Mouse (Mus musculus) T-cell, adult 2 months (primary cell): ENCODE measurements at regions not wholly inside any gene's neighbourhood (a gene's known extent, or its start where the extent isn't known, plus 50 kb on each side); places are given as distances from the start of the nearest gene placed in this dataset.

Experiments used
- DNase-seq: peaks from one replicate; pipeline ENCODE4 v3.0.0; 2022; ENCODE audit warnings: low spot score

GRCm38 (mm10) chr4:33552856-33553255 lies 242.7 kb downstream of the Rngtt start:
- no peak for DNase-seq

- no peak for DNase-seq
Observed at GRCm38 (mm10) chr4:33554606-33555005, 244.5 kb downstream of the Rngtt start.

- no peak for DNase-seq
Observed at GRCm38 (mm10) chr4:33555231-33555933, 245.3 kb downstream of the Rngtt start.

- no peak for DNase-seq
Observed at GRCm38 (mm10) chr4:33555966-33556365, 245.9 kb downstream of the Rngtt start.

GRCm38 (mm10) chr4:33556661-33557540 lies 246.8 kb downstream of the Rngtt start:
- peak; percentile 10 for DNase-seq

GRCm38 (mm10) chr4:33570274-33570673 lies 260.2 kb downstream of the Rngtt start:
- no peak for DNase-seq

- DNase-seq: no peak
Observed at GRCm38 (mm10) chr4:33571351-33571750, 261.2 kb downstream of the Rngtt start.

- DNase-seq: no peak
Observed at GRCm38 (mm10) chr4:33577631-33578030, 267.5 kb downstream of the Rngtt start.

GRCm38 (mm10) chr4:33580491-33580890 lies 270.4 kb downstream of the Rngtt start:
- DNase-seq: no peak

- DNase-seq: no peak
Observed at GRCm38 (mm10) chr4:33581180-33581591, 271.1 kb downstream of the Rngtt start.

- no peak for DNase-seq
Observed at GRCm38 (mm10) chr4:33581766-33582525, 271.8 kb downstream of the Rngtt start.

- DNase-seq: no peak
Observed at GRCm38 (mm10) chr4:33582986-33583720, 273.0 kb downstream of the Rngtt start.

- no peak for DNase-seq
Observed at GRCm38 (mm10) chr4:33583979-33584907, 274.1 kb downstream of the Rngtt start.

- no peak for DNase-seq
Observed at GRCm38 (mm10) chr4:33585821-33586220, 275.7 kb downstream of the Rngtt start.

- DNase-seq: no peak
Observed at GRCm38 (mm10) chr4:33586290-33586614, 276.1 kb downstream of the Rngtt start.

GRCm38 (mm10) chr4:33586615-33587451 lies 276.7 kb downstream of the Rngtt start:
- DNase-seq: peak; percentile 32

- no peak for DNase-seq
Observed at GRCm38 (mm10) chr4:33587666-33588065, 277.6 kb downstream of the Rngtt start.

GRCm38 (mm10) chr4:33588127-33588526 lies 278.0 kb downstream of the Rngtt start:
- DNase-seq: no peak

GRCm38 (mm10) chr4:33589207-33589606 lies 279.1 kb downstream of the Rngtt start:
- DNase-seq: no peak
